Mouse (Mus musculus) fibroblast of lung, adult 2 months (primary cell): Measurements from ENCODE around the gene Iqsec3.
"Not testable (repeated sequence)": the region's sequence is repeated elsewhere in the genome, so short reads cannot be mapped to it uniquely, and the experiment has no call there.

Source experiments
- DNase-seq: peaks from one replicate; pipeline ENCODE4 v3.0.0-alpha.2; 2011; ENCODE audit warnings: low read depth

Iqsec3 gene

GRCm38 (mm10) chr6:121366537-121366936 lies 106.9 kb downstream of the Iqsec3 start:
- not testable (repeated sequence) for DNase-seq

- no peak for DNase-seq
These were observed 109.5 kb downstream of the Iqsec3 start for GRCm38 (mm10) chr6:121363956-121364355.

GRCm38 (mm10) chr6:121363061-121363460 lies 110.4 kb downstream of the Iqsec3 start:
- no peak for DNase-seq

GRCm38 (mm10) chr6:121357232-121357631 lies 116.2 kb downstream of the Iqsec3 start:
- DNase-seq, result no peak

GRCm38 (mm10) chr6:121356041-121356440 lies 117.4 kb downstream of the Iqsec3 start:
- no peak for DNase-seq

GRCm38 (mm10) chr6:121352276-121352675 lies 121.2 kb downstream of the Iqsec3 start:
- DNase-seq, result no peak

GRCm38 (mm10) chr6:121346428-121346827 lies 127.0 kb downstream of the Iqsec3 start:
- no peak for DNase-seq

GRCm38 (mm10) chr6:121344329-121344728 lies 129.1 kb downstream of the Iqsec3 start:
- no peak for DNase-seq

- DNase-seq, result no peak
These were observed 129.7 kb downstream of the Iqsec3 start for GRCm38 (mm10) chr6:121343771-121344123.

- no peak for DNase-seq
These were observed 130.3 kb downstream of the Iqsec3 start, which contains the start of gene Slc6a12 for GRCm38 (mm10) chr6:121343026-121343770. TSS of gene Slc6a12 (plus strand) at chr6:121343076.

GRCm38 (mm10) chr6:121341650-121342049 lies 131.8 kb downstream of the Iqsec3 start:
- no peak for DNase-seq

- no peak for DNase-seq
These were observed 135.0 kb downstream of the Iqsec3 start for GRCm38 (mm10) chr6:121338519-121338896.

- DNase-seq, result peak; percentile 63
These were observed 135.5 kb downstream of the Iqsec3 start for GRCm38 (mm10) chr6:121337770-121338518.

GRCm38 (mm10) chr6:121337229-121337628 lies 136.2 kb downstream of the Iqsec3 start:
- no peak for DNase-seq

- no peak for DNase-seq
These were observed 136.9 kb downstream of the Iqsec3 start for GRCm38 (mm10) chr6:121336558-121336957.

GRCm38 (mm10) chr6:121335841-121336240 lies 137.6 kb downstream of the Iqsec3 start:
- no peak for DNase-seq

GRCm38 (mm10) chr6:121329848-121330508 lies 143.5 kb downstream of the Iqsec3 start:
- DNase-seq, result no peak

- DNase-seq, result no peak
These were observed 145.0 kb downstream of the Iqsec3 start for GRCm38 (mm10) chr6:121328417-121328884.

GRCm38 (mm10) chr6:121326486-121327069 lies 146.9 kb downstream of the Iqsec3 start:
- DNase-seq, result no peak

GRCm38 (mm10) chr6:121325740-121326139 lies 147.7 kb downstream of the Iqsec3 start:
- DNase-seq, result no peak

- DNase-seq, result no peak
These were observed 148.2 kb downstream of the Iqsec3 start for GRCm38 (mm10) chr6:121325298-121325697.
